Mouse (Mus musculus) CH12.LX (cell line): ENCODE measurements around the gene Tmem209. TPM values are rescaled to one million over a fixed set of nuclear protein-coding genes. Genes with fewer than 3 reads are reported as not detected.
A peak's percentile ranks its signal among the peaks of the same experiment; 100 is the strongest.

ENCODE experiments used
- DNase-seq: peaks from one replicate; pipeline ENCODE4 v3.0.0-alpha.2; 2013; ENCODE audit errors: extremely low read depth
- H3K27ac ChIP-seq: 2 replicates; pipeline ENCODE4 v1.5.1; 2012; ENCODE audit warnings: low read depth, mild to moderate bottlenecking, control low read depth, moderate library complexity; ENCODE audit not compliant: insufficient read depth
- H3K27me3 ChIP-seq: replicated peaks from 2 replicates; pipeline ENCODE3; 2012; ENCODE audit warnings: inconsistent platforms
- H3K36me3 ChIP-seq, 2 experiments: replicated peaks in 1 of 2; 2 replicates each; pipeline versions ENCODE3 to v1.6.1; 2012; ENCODE audit warnings: inconsistent platforms in 1 of 2, low read length in 1 of 2, mild to moderate bottlenecking in 1 of 2, mixed read lengths in 1 of 2, moderate library complexity in 1 of 2; ENCODE audit not compliant: control insufficient read depth in 1 of 2, insufficient read depth in 1 of 2
- H3K4me1 ChIP-seq, 2 experiments: 2 replicates each; pipeline ENCODE4 v1.6.1; 2012; ENCODE audit warnings: inconsistent platforms in 1 of 2, moderate library complexity in 1 of 2; ENCODE audit not compliant: insufficient read depth in 2 of 2, control insufficient read depth in 1 of 2
- H3K4me2 ChIP-seq: 2 replicates; pipeline ENCODE4 v1.6.1; 2012; ENCODE audit warnings: low read depth, mild to moderate bottlenecking, control low read depth; ENCODE audit not compliant: poor library complexity, insufficient read depth, severe bottlenecking
- H3K4me3 ChIP-seq, 3 experiments: fragments of 150-350 bp in 1 of 3; sonication (generic) in 1 of 3; replicated peaks in 1 of 3; 2 replicates each; pipeline versions ENCODE3 to v1.5.1; 2011 to 2012; ENCODE audit warnings: low read depth in 2 of 3, low read length in 2 of 3, mild to moderate bottlenecking in 2 of 3, moderate library complexity in 2 of 3, control low read depth in 1 of 3, improper control_type of control experiment in 1 of 3, inconsistent platforms in 1 of 3, mixed read lengths in 1 of 3; ENCODE audit not compliant: poor library complexity in 1 of 3
- H3K79me2 ChIP-seq: replicated peaks from 2 replicates; pipeline ENCODE4 v1.6.1; 2012; ENCODE audit warnings: mild to moderate bottlenecking, moderate library complexity; ENCODE audit not compliant: control insufficient read depth, poor library complexity, insufficient read depth, severe bottlenecking; ENCODE audit errors: extremely low read depth
- H3K9ac ChIP-seq: 2 replicates; pipeline ENCODE4 v1.6.1; 2012; ENCODE audit warnings: low read depth, mild to moderate bottlenecking, control low read depth, moderate library complexity; ENCODE audit not compliant: insufficient read depth
- H3K9me3 ChIP-seq: replicated peaks from 2 replicates; pipeline ENCODE3; 2012; ENCODE audit warnings: low read length, inconsistent platforms, mixed read lengths
- BHLHE40 ChIP-seq: IDR thresholded peaks from 2 replicates; pipeline ENCODE4 v1.6.1; 2011; ENCODE audit warnings: mild to moderate bottlenecking, low read depth, low read length, improper control_type of control experiment
- CHD1 ChIP-seq: IDR thresholded peaks from 2 replicates; pipeline ENCODE4 v1.6.1; 2012; ENCODE audit warnings: low read depth, low read length, improper control_type of control experiment, inconsistent platforms
- CHD2 ChIP-seq: IDR thresholded peaks from 2 replicates; pipeline ENCODE4 v1.6.1; 2011; ENCODE audit warnings: low read length, improper control_type of control experiment
- CTCF ChIP-seq, 2 experiments: IDR thresholded peaks in 1 of 2; conservative IDR thresholded peaks in 1 of 2; 2 replicates each; pipeline ENCODE4 v1.5.1; 2011 to 2012; ENCODE audit warnings: low read depth in 2 of 2, low read length in 2 of 2, improper control_type of control experiment in 1 of 2, inconsistent platforms in 1 of 2, mild to moderate bottlenecking in 1 of 2, moderate library complexity in 1 of 2
- E2F4 ChIP-seq: IDR thresholded peaks from 2 replicates; pipeline ENCODE4 v1.6.1; 2011; ENCODE audit warnings: low read depth, low read length, improper control_type of control experiment; ENCODE audit not compliant: insufficient replicate concordance
- ELF1 ChIP-seq: IDR thresholded peaks from 2 replicates; pipeline ENCODE4 v1.6.1; 2014; ENCODE audit warnings: low read depth, mild to moderate bottlenecking, inconsistent platforms, low read length, improper control_type of control experiment
- EP300 ChIP-seq: IDR thresholded peaks from 2 replicates; pipeline ENCODE4 v1.6.1; 2011; ENCODE audit warnings: low read length, improper control_type of control experiment
- ETS1 ChIP-seq: conservative IDR thresholded peaks from 2 replicates; pipeline ENCODE4 v1.6.1; 2012; ENCODE audit warnings: low read depth, mild to moderate bottlenecking, inconsistent platforms, low read length, improper control_type of control experiment, moderate library complexity
- GABPA ChIP-seq: IDR thresholded peaks from 2 replicates; pipeline ENCODE4 v1.6.1; 2012; ENCODE audit warnings: low read depth, low read length, improper control_type of control experiment, inconsistent platforms; ENCODE audit not compliant: insufficient replicate concordance
- HCFC1 ChIP-seq: IDR thresholded peaks from 2 replicates; pipeline ENCODE4 v1.6.1; 2012; ENCODE audit warnings: low read depth, mild to moderate bottlenecking, inconsistent platforms, low read length, improper control_type of control experiment
- IRF4 ChIP-seq: IDR thresholded peaks from 2 replicates; pipeline ENCODE4 v1.6.1; 2014; ENCODE audit warnings: low read depth, mild to moderate bottlenecking, inconsistent platforms, low read length, improper control_type of control experiment
- JUN ChIP-seq: IDR thresholded peaks from 2 replicates; pipeline ENCODE4 v1.6.1; 2011; ENCODE audit warnings: low read depth, mild to moderate bottlenecking, low read length, improper control_type of control experiment, moderate library complexity; ENCODE audit not compliant: insufficient read depth
- JUND ChIP-seq: conservative IDR thresholded peaks from 2 replicates; pipeline ENCODE4 v1.6.1; 2011; ENCODE audit warnings: low read depth, low read length, improper control_type of control experiment
- KAT2A ChIP-seq: IDR thresholded peaks from 2 replicates; pipeline ENCODE4 v1.6.1; 2012; ENCODE audit warnings: low read length, improper control_type of control experiment, inconsistent platforms; ENCODE audit not compliant: insufficient replicate concordance
- MAFK ChIP-seq: IDR thresholded peaks from 2 replicates; pipeline ENCODE4 v1.6.1; 2011; ENCODE audit warnings: low read length, improper control_type of control experiment; ENCODE audit not compliant: insufficient replicate concordance
- MAX ChIP-seq: IDR thresholded peaks from 2 replicates; pipeline ENCODE4 v1.6.1; 2011; ENCODE audit warnings: low read length, improper control_type of control experiment
- MAZ ChIP-seq: IDR thresholded peaks from 2 replicates; pipeline ENCODE4 v1.6.1; 2012; ENCODE audit warnings: low read depth, mild to moderate bottlenecking, inconsistent platforms, low read length, improper control_type of control experiment, moderate library complexity
- MEF2A ChIP-seq: IDR thresholded peaks from 2 replicates; pipeline ENCODE4 v1.6.1; 2014; ENCODE audit warnings: low read depth, mild to moderate bottlenecking, inconsistent platforms, low read length, improper control_type of control experiment, borderline replicate concordance
- MXI1 ChIP-seq: IDR thresholded peaks from 2 replicates; pipeline ENCODE4 v1.6.1; 2011; ENCODE audit warnings: mild to moderate bottlenecking, low read depth, low read length, improper control_type of control experiment
- MYC ChIP-seq: IDR thresholded peaks from 2 replicates; pipeline ENCODE4 v1.6.1; 2011; ENCODE audit warnings: low read depth, mild to moderate bottlenecking, improper control_type of control experiment, low read length
- NELFE ChIP-seq: IDR thresholded peaks from 2 replicates; pipeline ENCODE4 v1.6.1; 2011; ENCODE audit warnings: low read depth, low read length, improper control_type of control experiment
- PAX5 ChIP-seq: IDR thresholded peaks from 2 replicates; pipeline ENCODE4 v1.6.1; 2012; ENCODE audit warnings: low read length, inconsistent platforms, mixed read lengths
- POLR2A ChIP-seq: IDR thresholded peaks from 2 replicates; pipeline ENCODE4 v1.6.1; 2011; ENCODE audit warnings: low read depth, mild to moderate bottlenecking, improper control_type of control experiment, low read length
- POLR2AphosphoS2 ChIP-seq: IDR thresholded peaks from 2 replicates; pipeline ENCODE4 v1.6.1; 2011; ENCODE audit warnings: low read depth, low read length, improper control_type of control experiment
- RAD21 ChIP-seq: IDR thresholded peaks from 2 replicates; pipeline ENCODE4 v1.6.1; 2011; ENCODE audit warnings: low read depth, mild to moderate bottlenecking, low read length, improper control_type of control experiment, moderate library complexity
- RCOR1 ChIP-seq: conservative IDR thresholded peaks from 2 replicates; pipeline ENCODE4 v1.6.1; 2012; ENCODE audit warnings: low read depth, mild to moderate bottlenecking, inconsistent platforms, low read length, improper control_type of control experiment
- SIN3A ChIP-seq: IDR thresholded peaks from 2 replicates; pipeline ENCODE4 v1.6.1; 2012; ENCODE audit warnings: low read length, improper control_type of control experiment, inconsistent platforms
- SMC3 ChIP-seq: IDR thresholded peaks from 2 replicates; pipeline ENCODE4 v1.6.1; 2011; ENCODE audit warnings: low read depth, low read length, improper control_type of control experiment
- TBP ChIP-seq: conservative IDR thresholded peaks from 2 replicates; pipeline ENCODE4 v1.6.1; 2011; ENCODE audit warnings: low read depth, low read length, improper control_type of control experiment
- TCF12 ChIP-seq: IDR thresholded peaks from 2 replicates; pipeline ENCODE4 v1.6.1; 2014; ENCODE audit warnings: low read depth, mild to moderate bottlenecking, inconsistent platforms, low read length, improper control_type of control experiment
- UBTF ChIP-seq: IDR thresholded peaks from 2 replicates; pipeline ENCODE4 v1.6.1; 2012; ENCODE audit warnings: low read depth, mild to moderate bottlenecking, inconsistent platforms, low read length, improper control_type of control experiment, moderate library complexity
- USF1 ChIP-seq: IDR thresholded peaks from 2 replicates; pipeline ENCODE4 v1.6.1; 2014; ENCODE audit warnings: low read depth, mild to moderate bottlenecking, inconsistent platforms, low read length, improper control_type of control experiment
- USF2 ChIP-seq: conservative IDR thresholded peaks from 2 replicates; pipeline ENCODE4 v1.6.1; 2011; ENCODE audit warnings: low read depth, low read length, improper control_type of control experiment
- ZC3H11A ChIP-seq: IDR thresholded peaks from 2 replicates; pipeline ENCODE4 v1.6.1; 2012; ENCODE audit warnings: low read depth, mild to moderate bottlenecking, inconsistent platforms, low read length, improper control_type of control experiment
- ZKSCAN1 ChIP-seq: IDR thresholded peaks from 2 replicates; pipeline ENCODE4 v1.6.1; 2012; ENCODE audit warnings: low read depth, inconsistent platforms, low read length, improper control_type of control experiment, borderline replicate concordance
- ZMIZ1 ChIP-seq: IDR thresholded peaks from 2 replicates; pipeline ENCODE4 v1.6.1; 2012; ENCODE audit warnings: low read depth, mild to moderate bottlenecking, inconsistent platforms, low read length, improper control_type of control experiment
- ZNF384 ChIP-seq: IDR thresholded peaks from 2 replicates; pipeline ENCODE4 v1.6.1; 2012; ENCODE audit warnings: low read depth, low read length, improper control_type of control experiment, inconsistent platforms
- dilution Hi-C: fragments of 300-500 bp; cut with MboI; formaldehyde crosslinking; loops from 2 replicates; pipeline ENCODE4 v1.14.3; 2020; ENCODE audit warnings: low sequenced_read_pairs; ENCODE audit not compliant: extremely low pct_unique_long_range_greater_than_20kb, extremely low pct_ligation_motif_present
- in situ Hi-C: fragments of 300-500 bp; cut with MboI; formaldehyde crosslinking; loops from 3 replicates; pipeline ENCODE4 v1.14.3; 2019; ENCODE audit warnings: low sequenced_read_pairs, low pct_ligation_motif_present, low pct_unique_long_range_greater_than_20kb, mixed read lengths
- polyA plus RNA-seq: library from polyadenylated mRNA; unstranded; fragments of >175 nt; gene quantifications from 2 replicates; pipeline ENCODE4 v1.2.1, GENCODE M21; 2012; ENCODE audit warnings: low read depth; ENCODE audit not compliant: insufficient read length
- total RNA-seq, 2 experiments: library from RNA; depleted of rRNA; stranded (reverse); fragments of 300-350 nt in 1 of 2; fragments of >200 nt in 1 of 2; gene quantifications; 2 replicates each; pipeline ENCODE4 v1.2.3; 2012 to 2014

Gene Tmem209
- 25.1 and 27.1 TPM in 2 replicates for total RNA-seq (2012; rRNA removed)
- 46.5 and 53.3 TPM in 2 replicates for total RNA-seq (2014; rRNA removed)
- 53.2 and 59.2 TPM in 2 replicates for polyA plus RNA-seq

- peak within 1 kb of the TSS; percentile 62 for H3K27ac ChIP-seq
- H3K4me3 ChIP-seq = peak within 1 kb of the TSS; percentile 71 to 89 (median 89)
- peak within 1 kb of the TSS; percentile 72; the same call in 1 of the 2 replicates for H3K4me2 ChIP-seq
- dilution Hi-C loops = no loop called here
- peaks cover 11% of the 10 kb centered on the region for H3K79me2 ChIP-seq
- H3K9me3 ChIP-seq = no peaks in the 10 kb centered on the region
- peaks cover 14 to 26% of the 10 kb centered on the region in 2 experiments for H3K36me3 ChIP-seq
- peaks cover 0 to 32% of the 10 kb centered on the region in 2 experiments; a peak in 3 of 4 replicates for H3K4me1 ChIP-seq
- H3K9ac ChIP-seq = peak within 1 kb of the TSS; percentile 99
- in situ Hi-C loops = no loop called here
- DNase-seq = peak; percentile 99
- no peaks in the 10 kb centered on the region for H3K27me3 ChIP-seq
- TF ChIP-seq RAD21 (no peak), ZKSCAN1 (no peak), CTCF (conservative IDR thresholded peaks at IDR 0.05 in 1 of 2, IDR thresholded peaks at IDR 0.05 in 1 of 2; ENCODE audit: low read depth in 2 of 2, low read length in 2 of 2) (no peak), ELF1 (peak; percentile 98), USF1 (no peak), UBTF (no peak), MAZ (peak; percentile 81; the same call in 1 of the 2 replicates), TBP (peak; percentile 90), MAX (peak; percentile 95), RCOR1 (no peak), MXI1 (peak; percentile 95; the same call in 1 of the 2 replicates), MAFK (peak; percentile 73; the same call in 1 of the 2 replicates), CHD1 (no peak), JUND (no peak), NELFE (peak; percentile 99), IRF4 (peak; percentile 31; the same call in 1 of the 2 replicates), SIN3A (peak; percentile 88), HCFC1 (peak; percentile 83), EP300 (no peak), POLR2AphosphoS2 (peak; percentile 89), JUN (no peak), PAX5 (no peak), ZMIZ1 (peak; percentile 97), CHD2 (peak; percentile 100), ETS1 (no peak; the same call in 1 of the 2 replicates), MEF2A (peak; percentile 29; the same call in 1 of the 2 replicates), MYC (peak; percentile 98), GABPA (no peak; the same call in 1 of the 2 replicates), ZNF384 (no peak), BHLHE40 (peak; percentile 83), KAT2A (peak; percentile 82), E2F4 (peak; percentile 91), ZC3H11A (no peak), TCF12 (peak; percentile 92), POLR2A (peak; percentile 99), SMC3 (no peak), USF2 (no peak)
Observed at GRCm38 (mm10) chr6:30509265-30510239, at the start of gene Tmem209, which contains the start of gene Ssmem1. Tmem209 (minus strand) TSS chr6:30509783. Ssmem1 (plus strand) TSS chr6:30509849.
